Mouse (Mus musculus) C2C12 (cell line): ENCODE measurements at regions not wholly inside any gene's neighbourhood (a gene's known extent, or its start where the extent isn't known, plus 50 kb on each side); places are given as distances from the start of the nearest gene placed in this dataset.

ENCODE experiments used
- H3K27me3 ChIP-seq: one replicate; pipeline ENCODE4 v1.6.1; 2011; ENCODE audit not compliant: control insufficient read depth, insufficient read depth, insufficient read length
- H3K36me3 ChIP-seq: one replicate; pipeline ENCODE4 v1.6.1; 2011; ENCODE audit not compliant: control insufficient read depth, insufficient read depth
- H3K4me3 ChIP-seq: one replicate; pipeline ENCODE4 v1.5.1; 2011; ENCODE audit warnings: mild to moderate bottlenecking, control low read depth; ENCODE audit not compliant: poor library complexity, insufficient read depth, severe bottlenecking
- H3K79me2 ChIP-seq: one replicate; pipeline ENCODE4 v1.6.1; 2011; ENCODE audit not compliant: control insufficient read depth, insufficient read depth
- H3K79me3 ChIP-seq: one replicate; pipeline ENCODE4 v1.6.1; 2011; ENCODE audit warnings: low read depth, control low read depth
- H3ac ChIP-seq: one replicate; pipeline ENCODE3; 2011; ENCODE audit warnings: low read depth; ENCODE audit not compliant: control insufficient read depth, insufficient read length
- CEBPB ChIP-seq: IDR thresholded peaks from one replicate; pipeline ENCODE4 v1.6.1; 2011; ENCODE audit warnings: low read depth, mild to moderate bottlenecking, control low read depth, moderate library complexity
- CTCF ChIP-seq: IDR thresholded peaks from one replicate; pipeline ENCODE4 v1.5.1; 2011; ENCODE audit not compliant: control insufficient read depth, insufficient read depth, insufficient read length
- FOSL1 ChIP-seq: IDR thresholded peaks from one replicate; pipeline ENCODE4 v1.8.0; 2011; ENCODE audit warnings: mild to moderate bottlenecking, low read length; ENCODE audit not compliant: poor library complexity, insufficient read depth, severe bottlenecking
- MAX ChIP-seq: IDR thresholded peaks from one replicate; pipeline ENCODE4 v1.6.1; 2011; ENCODE audit warnings: mild to moderate bottlenecking, control low read depth
- MYOD1 ChIP-seq: IDR thresholded peaks from one replicate; pipeline ENCODE4 v1.6.1; 2011; ENCODE audit warnings: low read depth; ENCODE audit not compliant: control insufficient read depth, insufficient read length
- MYOG ChIP-seq: IDR thresholded peaks from one replicate; pipeline ENCODE4 v1.6.1; 2011; ENCODE audit not compliant: control insufficient read depth, insufficient read length; ENCODE audit errors: extremely low read depth
- USF1 ChIP-seq: IDR thresholded peaks from one replicate; pipeline ENCODE4 v1.6.1; 2011; ENCODE audit warnings: low read depth, mild to moderate bottlenecking, control low read depth, moderate library complexity

DNA sequence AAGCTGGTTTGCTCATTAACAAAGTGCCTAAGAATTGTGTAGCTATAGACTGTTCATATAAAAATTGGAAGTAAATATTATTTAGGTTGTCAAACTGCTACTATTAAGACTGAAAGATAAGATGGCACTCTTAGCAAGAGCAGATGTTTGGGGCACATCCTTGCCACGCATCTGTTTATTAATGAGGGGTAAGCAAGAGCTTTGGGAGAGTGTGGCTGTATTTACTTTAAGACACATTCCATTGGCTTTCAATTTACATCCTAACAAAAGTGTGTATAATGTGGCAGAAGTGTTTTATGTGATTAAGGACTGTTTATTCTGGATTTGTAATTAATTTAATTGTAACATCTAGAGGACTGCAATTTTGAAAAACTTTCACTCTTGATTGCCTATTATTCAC lies 336.5 kb upstream of the Meis2 start:
- Histone ChIP-seq H3K79me3 (no peaks in the 10 kb centered on the region), H3ac (no peak overlapping the region), H3K4me3 (no peak overlapping the region), H3K79me2 (no peaks in the 10 kb centered on the region), H3K27me3 (no peaks in the 10 kb centered on the region), H3K36me3 (no peaks in the 10 kb centered on the region)
- TF ChIP-seq CEBPB (no peak), MYOG (no peak), MYOD1 (no peak), FOSL1 (no peak)

DNA sequence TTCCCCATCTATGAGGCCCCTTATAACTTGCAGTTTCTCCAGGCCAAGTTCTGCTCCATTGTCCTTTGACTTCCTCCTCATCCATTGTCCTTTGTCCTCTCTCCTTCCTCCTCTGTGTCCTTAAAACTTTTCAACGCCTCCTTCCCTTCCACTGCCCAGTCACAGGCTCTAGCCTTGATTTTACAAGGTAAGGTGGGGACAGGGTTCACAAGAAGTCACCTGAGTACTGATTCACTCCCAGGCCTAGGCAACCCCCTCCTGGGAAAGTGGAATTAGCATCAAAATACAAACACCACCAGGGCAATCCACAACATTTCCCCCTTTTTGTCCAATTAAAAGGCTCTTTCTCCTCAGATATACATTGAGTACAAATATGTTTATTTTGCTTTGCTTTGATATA lies 334.3 kb upstream of the Meis2 start:
- H3K27me3 ChIP-seq, result no peaks in the 10 kb centered on the region
- TF ChIP-seq CEBPB (no peak), FOSL1 (no peak)
- no peaks in the 10 kb centered on the region for H3K79me3 ChIP-seq
- no peak overlapping the region for H3ac ChIP-seq
- H3K79me2 ChIP-seq, result no peaks in the 10 kb centered on the region
- H3K36me3 ChIP-seq, result no peaks in the 10 kb centered on the region
- H3K4me3 ChIP-seq, result no peak overlapping the region

DNA sequence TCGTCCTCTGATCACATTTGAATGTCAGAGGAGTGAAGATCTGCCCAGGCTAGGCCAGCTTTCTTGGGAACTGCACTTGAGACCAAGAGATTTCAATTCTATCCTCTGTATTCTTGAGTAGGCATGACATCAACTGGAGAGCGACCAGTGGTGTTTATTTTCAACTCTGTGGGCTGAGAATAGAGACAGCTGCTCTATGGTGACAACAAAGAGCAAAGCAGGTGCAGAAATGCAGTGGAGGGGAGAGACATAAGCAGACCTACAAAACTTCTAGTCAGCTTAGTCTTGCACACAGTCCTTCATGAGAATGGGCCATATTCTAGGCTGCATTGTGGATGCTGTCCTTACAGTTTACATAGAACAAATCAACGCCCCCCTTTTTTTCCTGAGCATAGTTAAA lies 303.2 kb upstream of the Meis2 start:
- H3K27me3 ChIP-seq, result no peaks in the 10 kb centered on the region
- H3K36me3 ChIP-seq, result no peaks in the 10 kb centered on the region
- TF ChIP-seq CEBPB (no peak), MAX (no peak), FOSL1 (no peak), CTCF (no peak), USF1 (no peak), MYOD1 (no peak), MYOG (no peak)
- no peak overlapping the region for H3ac ChIP-seq
- no peak overlapping the region for H3K4me3 ChIP-seq
- no peaks in the 10 kb centered on the region for H3K79me2 ChIP-seq
- H3K79me3 ChIP-seq, result no peaks in the 10 kb centered on the region

DNA sequence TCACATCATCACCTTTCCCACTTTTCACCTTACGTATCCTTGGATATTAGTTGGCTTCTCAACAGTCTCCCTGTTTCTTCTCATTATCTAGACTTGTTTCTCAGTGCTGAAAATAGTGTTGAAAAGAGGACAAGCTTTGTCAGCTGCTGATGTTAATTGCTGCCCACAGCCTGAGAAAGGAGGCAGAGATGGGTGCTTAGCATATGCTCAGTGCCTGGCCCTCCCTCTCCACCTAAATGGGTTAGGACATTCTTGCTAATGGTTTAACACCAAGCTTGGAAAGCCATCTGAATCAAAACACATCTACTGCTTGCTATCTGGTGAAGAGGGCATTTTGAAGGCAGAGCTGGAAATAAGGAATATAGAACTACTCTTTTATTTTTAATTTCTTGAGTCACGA lies 298.5 kb upstream of the Meis2 start:
- Histone ChIP-seq H3K27me3 (no peaks in the 10 kb centered on the region), H3K79me2 (no peaks in the 10 kb centered on the region), H3K79me3 (no peaks in the 10 kb centered on the region), H3K4me3 (no peak overlapping the region), H3ac (no peak overlapping the region), H3K36me3 (no peaks in the 10 kb centered on the region)
- no peak for TF ChIP-seq FOSL1
- no peak for TF ChIP-seq MYOD1
- TF ChIP-seq USF1, result no peak
- TF ChIP-seq CTCF, result no peak

DNA sequence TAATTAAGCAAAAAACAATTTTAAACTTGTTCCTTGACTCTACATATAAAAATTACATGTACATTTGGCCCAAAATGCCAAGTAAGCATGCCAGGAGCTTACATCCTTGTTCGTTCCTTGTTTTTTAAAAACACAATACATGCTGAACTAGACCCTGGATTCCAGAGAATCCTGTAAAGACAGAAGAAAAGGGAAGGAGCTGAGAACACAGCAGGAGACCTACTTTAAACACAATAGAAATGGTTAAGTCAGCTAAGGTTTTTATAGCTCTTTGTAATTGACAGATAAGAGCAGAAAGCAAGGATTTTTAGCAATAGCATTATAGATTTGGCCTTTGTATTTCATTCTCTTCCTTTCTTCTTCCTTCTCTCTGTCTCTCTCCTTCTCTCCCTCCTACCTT lies 292.5 kb upstream of the Meis2 start:
- H3ac ChIP-seq, result no peak overlapping the region
- H3K4me3 ChIP-seq, result no peak overlapping the region
- TF ChIP-seq MYOG (no peak), MYOD1 (no peak), CEBPB (no peak), FOSL1 (no peak), USF1 (no peak), CTCF (no peak), MAX (no peak)
- H3K36me3 ChIP-seq, result no peaks in the 10 kb centered on the region
- H3K79me2 ChIP-seq, result no peaks in the 10 kb centered on the region
- H3K27me3 ChIP-seq, result no peaks in the 10 kb centered on the region
- H3K79me3 ChIP-seq, result no peaks in the 10 kb centered on the region

DNA sequence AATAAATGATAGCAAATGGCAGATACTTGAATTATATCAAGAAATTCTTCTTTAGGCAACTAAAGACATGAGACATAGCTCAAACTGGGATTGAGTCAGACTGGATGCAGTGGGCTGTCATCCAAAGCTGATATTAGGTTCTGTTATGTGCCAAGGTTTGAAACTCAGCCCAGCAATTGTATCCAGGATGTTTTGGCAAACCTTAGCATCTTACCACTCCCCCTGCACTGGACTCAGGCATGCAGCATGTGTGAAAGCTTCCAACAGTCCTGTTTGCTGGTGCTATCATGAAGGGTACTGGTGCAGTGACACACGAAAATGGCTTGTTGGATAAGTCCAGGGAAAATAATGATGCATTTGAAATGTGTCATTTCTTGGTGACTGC lies 282.9 kb upstream of the Meis2 start:
- Histone ChIP-seq H3K27me3 (no peaks in the 10 kb centered on the region), H3K79me2 (no peaks in the 10 kb centered on the region), H3K4me3 (no peak overlapping the region), H3ac (no peak overlapping the region), H3K36me3 (no peaks in the 10 kb centered on the region), H3K79me3 (no peaks in the 10 kb centered on the region)
- TF ChIP-seq CEBPB (no peak), MYOG (no peak)
